ENCODE assay signal across 8 mouse cellular contexts in genomic region chr1:127496737-127497543, GRCm38 (mm10).
A peak's percentile ranks its signal among the peaks of the same experiment; 100 is the strongest.
DNase-seq lines count a peak whose midpoint lies in the region; ATAC-seq and TF ChIP-seq lines count a peak whose summit lies in the region.

No protein-coding gene starts in this region.

- no peak overlapping the region for H3K9ac ChIP-seq in CH12.LX (ENCODE audit: insufficient read depth, low read depth)
- no peak overlapping the region for H3K9ac ChIP-seq in heart, adult 2 months (ENCODE audit: low read depth, low read length)

- peak; percentile 95 for TF ChIP-seq RAD21 in CH12.LX (IDR thresholded peaks at IDR 0.05; ENCODE audit: low read depth, low read length)

- peak; percentile 95 to 100 for TF ChIP-seq CTCF in CH12.LX (conservative IDR thresholded peaks at IDR 0.05 in 1 of 2, IDR thresholded peaks at IDR 0.05 in 1 of 2; ENCODE audit: low read depth in 2 of 2, low read length in 2 of 2)
- peak; percentile 91 for TF ChIP-seq CTCF in heart, adult 2 months (IDR thresholded peaks at IDR 0.05)
- TF ChIP-seq CTCF in kidney, adult 2 months (conservative IDR thresholded peaks at IDR 0.05; ENCODE audit: insufficient read depth, insufficient read length, low read depth, low read length), result peak; percentile 100

- dilution Hi-C loops in CH12.LX (cut with MboI; ENCODE audit: extremely low pct_ligation_motif_present, extremely low pct_unique_long_range_greater_than_20kb, low sequenced_read_pairs), result no loop called here

- TF ChIP-seq POLR2A in CH12.LX (IDR thresholded peaks at IDR 0.05; ENCODE audit: low read depth, low read length), result no peak
- no peak for TF ChIP-seq POLR2A in heart, adult 2 months (IDR thresholded peaks at IDR 0.05; ENCODE audit: insufficient read depth, low read depth, low read length)
- no peak for TF ChIP-seq POLR2A in kidney, adult 2 months (IDR thresholded peaks at IDR 0.05; ENCODE audit: low read depth, low read length)

- no peak for TF ChIP-seq EP300 in CH12.LX (IDR thresholded peaks at IDR 0.05; ENCODE audit: low read length)
- peak; percentile 87 for TF ChIP-seq EP300 in heart, adult 2 months (IDR thresholded peaks at IDR 0.05; ENCODE audit: insufficient read depth, low read depth, low read length)

- H3K27ac ChIP-seq in CH12.LX (ENCODE audit: insufficient read depth, low read depth), result no peak overlapping the region
- no peak overlapping the region for H3K27ac ChIP-seq in heart, adult 2 months
- H3K27ac ChIP-seq in kidney, adult 2 months (ENCODE audit: insufficient read depth, low read depth, low read length), result no peak overlapping the region

- H3K36me3 ChIP-seq in CH12.LX (replicated peaks in 1 of 2; ENCODE audit: control insufficient read depth in 1 of 2, insufficient read depth in 1 of 2, low read length in 1 of 2), result peaks cover 3 to 40% of the 10 kb centered on the region in 2 experiments
- no peaks in the 10 kb centered on the region for H3K36me3 ChIP-seq in heart, adult 2 months (ENCODE audit: control insufficient read depth, insufficient read depth, low read length)
- no peaks in the 10 kb centered on the region for H3K36me3 ChIP-seq in kidney, adult 2 months (ENCODE audit: control insufficient read depth, insufficient read depth, low read length)

- DNase-seq in CH12.LX (ENCODE audit: extremely low read depth), result peak; percentile 48
- DNase-seq in WW6 (ENCODE audit: low read depth, low spot score), result peak; percentile 47
- peak; percentile 78 to 83 for DNase-seq in cerebellum, postnatal 14 days
- DNase-seq in heart, adult 2 months, result peak; percentile 42 to 51
- DNase-seq in kidney, adult 2 months, result peak; percentile 75
- DNase-seq in lung, postnatal 10 days, result peak; percentile 75
- peak; percentile 29 for DNase-seq in ovary, adult 18-20 months (ENCODE audit: low spot score)

- H3K27me3 ChIP-seq in CH12.LX (replicated peaks), result no peaks in the 10 kb centered on the region
- H3K27me3 ChIP-seq in heart, adult 2 months (ENCODE audit: control insufficient read depth, insufficient read depth, low read length), result no peaks in the 10 kb centered on the region
- H3K27me3 ChIP-seq in kidney, adult 2 months (replicated peaks; ENCODE audit: control insufficient read depth, insufficient read depth, low read length), result no peaks in the 10 kb centered on the region

- intact Hi-C loops in heart, adult 2 months (cut with DNase I), result loop anchor here (5.0 to 10.0 kb wide), 3 partner anchors 200 to 1335 kb away; no protein-coding TSS in a partner anchor

- H3K4me1 ChIP-seq in CH12.LX (ENCODE audit: control insufficient read depth in 1 of 2, insufficient read depth in 2 of 2), result peaks cover 3 to 16% of the 10 kb centered on the region in 2 experiments
- H3K4me1 ChIP-seq in heart, adult 2 months (ENCODE audit: control insufficient read depth, insufficient read depth, low read length), result no peaks in the 10 kb centered on the region
- no peaks in the 10 kb centered on the region for H3K4me1 ChIP-seq in kidney, adult 2 months (ENCODE audit: control insufficient read depth, insufficient read depth, low read length)

- H3K79me2 ChIP-seq in CH12.LX (replicated peaks; ENCODE audit: control insufficient read depth, extremely low read depth, insufficient read depth, poor library complexity, severe bottlenecking), result no peaks in the 10 kb centered on the region
- no peaks in the 10 kb centered on the region for H3K79me2 ChIP-seq in heart, adult 2 months (replicated peaks; ENCODE audit: control insufficient read depth, insufficient read depth, low read length)

- H3K4me2 ChIP-seq in CH12.LX (ENCODE audit: insufficient read depth, low read depth, poor library complexity, severe bottlenecking), result no peak overlapping the region

- H3K4me3 ChIP-seq in CH12.LX (replicated peaks in 1 of 3; ENCODE audit: low read depth in 2 of 3, low read length in 2 of 3, poor library complexity in 1 of 3), result no peak overlapping the region
- H3K4me3 ChIP-seq in heart, adult 2 months, result no peak overlapping the region
- no peak overlapping the region for H3K4me3 ChIP-seq in kidney, adult 2 months (ENCODE audit: insufficient read depth, low read depth, low read length)

- H3K9me3 ChIP-seq in CH12.LX (replicated peaks; ENCODE audit: low read length), result no peaks in the 10 kb centered on the region

- no peak for ATAC-seq in erythroid progenitor cell, adult 5-6 weeks (replicated peaks; ENCODE audit: low FRiP score, poor library complexity, severe bottlenecking)

- WGBS in heart, adult 2 months, result 29% methylated on average over 9 of the region's 9 CpGs
- WGBS in kidney, adult 2 months, result 27% methylated on average over 9 of the region's 9 CpGs

- in situ Hi-C loops in CH12.LX (cut with MboI; ENCODE audit: low pct_ligation_motif_present, low pct_unique_long_range_greater_than_20kb, low sequenced_read_pairs), result no loop called here

TF ChIP-seq in CH12.LX, 34 proteins besides CTCF, POLR2A, EP300 and RAD21:
- TF ChIP-seq ZC3H11A (IDR thresholded peaks at IDR 0.05; ENCODE audit: low read depth, low read length), result peak; percentile 67
- peak; percentile 90 for TF ChIP-seq SMC3 (IDR thresholded peaks at IDR 0.05; ENCODE audit: low read depth, low read length)
- 0 out of 2 replicates have a peak, but pooled peaks have one; percentile 35 for TF ChIP-seq SIN3A (IDR thresholded peaks at IDR 0.05; ENCODE audit: low read length)
- no peak for TF ChIP-seq JUN (IDR thresholded peaks at IDR 0.05; ENCODE audit: insufficient read depth, low read depth, low read length)

Comparison
In these comparisons a context has a peak if more than half of its experiments do, and no peak if none do; other contexts are left out.
1. DNase-seq: peak in every context shown above with its lines; median percentile 80 in cerebellum, postnatal 14 days; 75 in kidney, adult 2 months; 75 in lung, postnatal 10 days; 48 in CH12.LX; 47 in WW6; 46 in heart, adult 2 months; 29 in ovary, adult 18-20 months.